Mouse (Mus musculus) WW6 (cell line): ENCODE data around the gene Zc3hc1.

ENCODE experiments used
- DNase-seq: peaks from one replicate; pipeline ENCODE4 v3.0.0-alpha.2; 2013; ENCODE audit warnings: low read depth, low spot score

The Zc3hc1 gene

DNA sequence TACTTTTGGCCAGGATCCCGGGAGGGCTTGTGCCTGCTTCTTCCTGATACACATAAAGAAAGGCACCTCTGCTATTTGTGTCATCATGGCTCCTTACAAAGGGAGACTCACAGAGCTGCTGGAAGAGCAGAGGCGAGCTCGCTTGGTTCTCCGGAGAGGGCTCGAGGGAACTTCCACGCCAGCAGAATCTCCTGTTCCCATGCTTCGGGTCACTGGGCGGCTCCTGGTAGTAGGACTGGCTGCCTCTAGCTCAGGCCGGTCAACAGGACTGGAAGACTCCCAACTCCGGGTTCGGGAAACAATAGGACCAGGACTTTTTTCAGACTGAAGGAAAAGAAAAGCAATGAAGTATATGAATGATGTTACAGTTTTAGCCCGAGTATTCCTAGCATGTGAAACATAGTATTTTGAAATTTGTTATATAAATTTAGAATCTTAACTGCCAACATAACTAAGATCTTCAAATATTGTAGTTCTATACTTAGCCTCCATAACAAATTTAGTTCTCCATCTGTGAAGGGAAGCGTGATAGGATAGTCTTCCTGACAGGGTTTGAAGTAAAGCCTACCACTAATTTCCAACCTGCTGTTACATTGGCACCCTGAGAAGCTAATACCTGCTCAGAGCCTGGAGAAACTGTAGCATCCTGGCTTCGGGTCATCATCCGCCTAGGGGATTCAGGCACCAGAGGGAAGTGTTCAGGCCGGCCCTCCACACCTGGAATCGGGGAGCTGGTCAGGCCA, 18.0 kb downstream of the Zc3hc1 start:
- no peak for DNase-seq

DNA sequence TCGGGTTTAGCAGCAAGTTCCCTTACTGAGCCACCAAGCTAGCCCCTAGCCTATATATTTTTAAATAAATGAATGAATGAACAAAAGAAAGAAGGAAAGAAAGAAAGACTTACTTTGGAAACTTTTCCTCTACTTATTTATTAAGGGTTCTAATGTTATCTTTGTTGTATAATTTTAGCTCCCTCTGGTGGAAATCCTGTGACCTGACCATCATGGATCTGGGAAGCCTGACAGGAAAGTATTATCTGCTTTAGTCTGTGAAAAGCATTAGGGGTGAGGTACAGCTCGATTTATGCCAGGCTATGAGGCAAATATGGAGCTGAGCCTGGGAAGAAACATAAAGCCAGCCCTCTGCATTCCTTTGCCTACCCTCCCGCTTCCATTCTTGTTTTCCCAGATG, 21.5 kb downstream of the Zc3hc1 start:
- no peak for DNase-seq

DNA sequence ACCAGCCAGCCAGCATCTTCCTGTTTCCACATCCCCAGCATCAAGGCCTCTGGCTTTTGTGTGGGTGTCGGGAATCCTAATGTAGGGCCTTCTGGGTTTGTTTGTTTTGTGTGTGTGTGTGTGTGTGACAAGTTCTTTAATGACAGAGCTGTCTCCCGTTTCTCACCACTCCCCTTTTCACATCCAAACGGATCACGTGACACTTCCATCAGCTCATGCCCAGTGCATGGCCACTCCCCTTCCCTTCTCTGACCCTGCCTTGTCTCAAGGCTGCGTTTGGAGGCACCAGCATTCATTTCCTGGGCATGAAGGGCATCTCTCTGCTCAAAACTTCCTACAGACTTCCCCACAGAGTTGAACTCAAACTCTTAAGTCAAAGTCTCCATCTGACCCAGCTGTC, 27.0 kb downstream of the Zc3hc1 start:
- DNase-seq, result no peak

DNA sequence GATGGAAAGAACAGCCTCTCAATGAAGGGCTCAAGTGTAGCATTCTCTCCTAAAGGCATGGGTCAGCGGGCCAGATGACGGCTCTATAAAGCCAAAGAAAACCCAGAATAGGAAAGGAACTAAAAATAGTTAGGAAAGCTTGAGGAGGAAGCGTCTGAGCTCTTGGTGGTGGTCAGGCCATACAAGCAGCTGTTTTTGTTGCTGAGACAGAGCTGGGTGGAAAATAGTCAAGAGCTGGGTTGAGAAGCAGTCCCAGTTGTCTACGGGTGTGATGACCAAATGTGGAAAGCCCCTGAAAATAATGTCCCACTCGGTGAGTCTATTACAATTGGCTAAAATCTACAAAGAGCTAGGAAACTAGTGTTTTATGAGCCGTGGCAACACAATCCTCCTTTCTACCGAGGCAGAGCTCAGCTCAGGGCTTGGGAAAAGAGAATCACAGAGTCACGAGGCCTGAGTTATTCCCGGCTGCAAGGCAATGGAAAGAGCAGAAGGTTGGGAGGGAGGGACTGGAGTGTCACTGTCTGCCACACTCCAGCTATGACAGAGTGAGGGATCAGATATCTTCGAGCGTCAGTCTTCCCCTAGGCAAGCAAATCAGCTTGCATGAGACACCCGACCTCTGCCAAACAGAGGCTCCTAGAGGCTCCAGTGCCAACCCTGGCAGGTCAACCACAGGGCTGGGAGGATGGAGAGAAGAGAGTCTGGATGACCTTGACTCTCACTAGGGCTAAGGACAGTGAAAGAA, 30.9 kb downstream of the Zc3hc1 start:
- no peak for DNase-seq

DNA sequence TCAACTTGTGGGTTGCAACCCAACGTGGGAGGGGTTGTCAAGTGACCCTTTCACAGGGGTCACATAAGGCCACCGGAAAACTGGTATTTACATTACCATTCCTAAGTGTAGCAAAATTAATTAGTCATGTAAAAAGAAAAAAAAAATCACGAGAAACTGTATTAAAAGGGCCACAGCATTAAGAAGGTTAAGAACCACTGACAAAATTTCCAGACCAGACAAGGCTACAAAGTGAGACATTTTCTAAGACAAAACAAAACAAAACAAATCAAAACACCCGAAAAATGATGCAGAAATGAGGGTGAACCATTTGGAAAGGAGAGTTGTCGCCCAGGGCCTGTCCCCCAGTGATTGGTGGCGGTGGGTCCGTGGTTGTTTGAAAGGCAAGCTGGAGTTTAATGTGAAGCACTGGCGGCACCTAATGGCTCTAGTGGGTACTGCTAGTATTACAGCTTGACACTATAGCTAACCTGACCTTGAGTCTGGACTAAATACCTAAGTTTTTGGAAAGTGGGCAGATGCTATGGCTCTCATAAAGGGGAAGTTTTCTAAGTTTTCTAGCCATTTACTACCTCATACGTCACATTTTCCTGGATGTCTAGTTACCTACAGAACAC, 33.2 kb downstream of the Zc3hc1 start:
- DNase-seq, result peak; percentile 50

DNA sequence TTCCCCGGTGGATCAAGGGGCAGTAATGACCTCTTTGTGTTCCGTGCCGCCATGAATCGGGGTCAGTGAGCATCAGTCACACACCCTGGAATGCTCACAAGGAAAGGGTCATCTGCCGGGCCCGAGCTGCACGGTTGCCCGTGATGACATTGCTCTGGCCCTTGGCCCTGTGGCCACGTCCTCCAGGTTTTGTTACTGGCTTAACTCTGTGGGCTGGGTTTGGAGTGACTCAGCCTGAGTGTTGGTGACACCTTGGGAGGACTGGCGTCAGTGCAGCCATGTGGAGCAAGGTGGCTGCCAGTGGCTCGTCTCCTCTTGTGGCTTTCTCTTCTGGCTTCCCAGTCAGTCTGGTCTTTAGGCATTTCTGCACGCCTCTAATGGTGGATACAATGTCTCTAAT, 34.1 kb downstream of the Zc3hc1 start:
- no peak for DNase-seq

DNA sequence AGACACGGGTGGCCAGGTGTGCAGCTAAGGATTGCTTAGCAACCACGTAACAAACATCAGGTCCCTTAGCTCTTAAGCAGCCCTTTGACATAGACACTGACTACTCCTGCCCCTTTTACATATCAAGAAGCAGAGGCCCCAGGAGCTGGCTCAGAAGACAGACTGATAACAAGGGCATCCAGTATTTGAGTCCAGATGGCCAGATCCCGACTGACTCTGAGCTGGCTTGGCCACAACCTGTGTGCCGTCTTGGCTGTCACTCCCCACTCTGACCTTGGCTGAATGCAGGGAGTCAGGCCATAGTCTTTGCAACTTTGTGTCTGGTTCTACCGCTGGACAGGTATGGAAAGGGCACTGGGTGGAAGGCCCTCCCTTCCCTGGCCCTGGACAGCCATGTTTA, 34.7 kb downstream of the Zc3hc1 start:
- DNase-seq, result no peak

DNA sequence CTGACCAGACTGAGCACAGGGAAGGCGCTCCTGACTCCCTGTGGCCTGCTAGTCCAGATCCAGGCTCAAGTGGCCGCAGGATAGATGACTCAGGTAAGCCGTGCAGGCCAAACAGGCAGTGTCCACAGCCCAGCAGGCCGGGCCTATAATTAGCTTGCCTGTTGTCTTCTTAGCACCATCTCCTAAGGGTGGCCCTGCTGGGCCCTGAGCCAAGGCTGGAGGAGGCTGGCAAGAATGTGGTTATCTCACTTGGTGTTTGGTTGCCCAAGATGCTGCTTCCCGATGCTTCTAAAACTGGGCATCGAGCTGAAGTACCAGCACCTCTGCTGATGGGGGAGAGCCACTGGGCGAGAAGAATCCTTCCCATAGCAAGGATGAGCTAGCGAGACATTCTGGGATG, 35.1 kb downstream of the Zc3hc1 start:
- DNase-seq, result no peak

DNA sequence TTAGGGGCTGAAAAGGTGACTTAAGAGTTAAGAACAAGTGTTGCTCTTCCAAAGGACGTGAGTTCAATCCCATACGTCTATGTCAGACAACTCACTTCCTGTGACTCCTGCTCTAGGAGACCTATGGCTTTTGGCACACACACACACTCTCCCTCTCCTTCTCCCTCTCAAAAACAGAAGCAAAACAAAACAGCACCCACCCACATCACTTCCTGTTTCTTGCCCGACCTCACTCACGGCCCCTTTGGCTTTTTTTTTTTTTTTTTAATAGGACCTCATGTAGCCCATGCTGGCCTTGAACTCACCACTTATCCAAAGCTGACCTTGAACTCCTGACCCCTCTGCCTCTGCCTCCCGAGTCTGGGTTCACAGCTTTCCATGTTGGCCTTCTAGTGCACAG, 36.1 kb downstream of the Zc3hc1 start:
- no peak for DNase-seq

DNA sequence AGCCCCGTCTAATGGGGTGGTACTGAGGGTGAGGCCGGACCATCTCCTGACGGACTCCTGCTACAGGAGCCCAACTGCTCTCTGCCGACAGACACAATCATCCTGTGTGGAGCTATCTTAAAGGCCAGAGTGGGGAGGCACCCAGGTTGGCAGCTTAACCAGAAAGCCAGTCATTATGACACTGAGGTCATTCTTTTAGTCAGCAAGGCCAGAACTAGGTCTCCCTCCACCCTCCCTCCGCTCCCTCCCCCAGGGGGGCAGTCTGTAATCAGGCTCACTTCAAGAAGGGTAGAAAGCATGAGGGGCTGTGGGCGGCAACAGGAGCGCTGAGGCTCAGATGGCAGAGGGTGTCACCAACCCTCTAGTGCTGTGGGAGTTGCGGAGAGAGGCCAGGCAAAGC, 37.2 kb downstream of the Zc3hc1 start:
- DNase-seq, result no peak

DNA sequence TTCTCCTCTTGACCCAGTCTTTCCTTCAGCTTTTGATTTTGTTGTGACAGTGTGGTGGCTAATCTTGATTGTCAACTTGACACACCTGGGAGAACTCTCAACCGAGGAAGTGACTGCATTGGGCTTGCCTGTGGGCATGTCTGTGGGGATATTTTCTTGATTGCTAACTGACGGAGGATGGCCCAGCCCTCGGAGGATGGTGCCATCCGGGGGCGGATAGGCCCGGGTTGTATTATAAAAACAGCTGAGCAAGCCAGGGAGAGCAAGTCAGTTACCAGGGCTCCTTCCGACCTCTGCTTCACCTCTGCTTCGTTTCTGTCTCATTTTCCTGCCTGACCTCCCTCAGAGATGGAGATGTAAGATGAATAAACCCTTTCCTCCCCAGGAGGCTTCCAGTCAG, 38.1 kb downstream of the Zc3hc1 start:
- DNase-seq, result no peak

DNA sequence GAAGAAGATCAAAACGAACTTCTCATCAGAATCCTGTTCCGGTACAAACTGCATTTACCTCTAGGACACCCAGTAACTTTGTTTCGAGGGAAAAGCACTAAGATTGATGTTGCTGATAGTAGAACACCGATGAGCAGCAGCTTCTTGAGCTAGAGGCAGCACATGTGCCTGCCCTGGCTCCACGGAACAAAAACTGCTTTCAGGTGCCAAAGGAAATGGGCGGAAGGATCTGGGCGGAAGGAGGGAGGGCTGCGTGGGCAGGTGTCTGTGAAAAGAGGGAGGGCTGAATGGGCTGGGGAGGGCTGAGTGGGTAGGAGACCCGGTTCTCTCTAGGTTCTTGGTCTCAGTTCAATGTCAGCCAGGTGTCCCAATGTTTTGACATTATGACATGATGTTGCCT, 39.5 kb downstream of the Zc3hc1 start:
- DNase-seq, result no peak

DNA sequence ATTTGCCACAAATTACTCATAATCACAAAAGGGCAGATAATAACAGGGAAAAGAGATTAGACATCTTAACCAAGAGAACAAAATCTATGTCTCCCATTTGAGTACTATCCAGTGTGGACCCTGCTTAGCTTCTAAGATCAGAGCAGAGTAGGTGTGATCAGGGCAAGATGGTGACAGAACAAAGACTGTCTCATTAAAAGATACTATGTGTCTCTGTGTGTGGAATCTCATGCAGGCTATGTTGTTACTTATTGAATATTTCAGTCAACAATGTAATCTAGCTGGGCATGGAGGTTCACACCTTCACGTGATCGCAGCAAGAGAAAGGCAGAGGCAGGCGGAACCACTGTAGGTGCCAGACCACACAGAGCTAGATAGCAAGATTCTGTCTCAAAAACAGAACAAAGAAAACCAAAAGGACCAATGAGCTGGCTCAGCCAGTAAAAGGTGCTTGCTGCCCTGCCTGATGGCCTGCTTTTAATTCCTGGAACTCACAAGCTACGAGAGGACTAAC, 43.5 kb downstream of the Zc3hc1 start:
- no peak for DNase-seq

DNA sequence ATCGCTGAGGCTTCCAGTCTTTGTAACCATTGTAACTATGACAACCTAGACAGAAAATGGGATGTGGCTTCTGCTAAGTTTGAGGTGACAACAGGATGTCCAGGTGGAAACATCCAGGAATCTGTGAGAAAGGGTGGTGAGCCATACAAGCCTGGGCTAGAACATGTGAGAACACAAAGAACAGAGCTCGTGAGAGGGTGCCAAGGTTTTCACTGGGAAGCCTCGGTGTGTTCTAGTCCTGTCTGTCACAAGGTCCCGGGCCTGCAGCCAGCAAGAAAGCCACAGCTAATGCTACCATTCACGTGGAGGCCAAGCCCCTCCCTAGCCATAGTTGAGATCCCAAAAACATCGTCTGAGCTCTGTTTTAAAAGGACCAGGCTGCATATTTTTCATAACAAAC, 44.1 kb downstream of the Zc3hc1 start:
- DNase-seq, result no peak

DNA sequence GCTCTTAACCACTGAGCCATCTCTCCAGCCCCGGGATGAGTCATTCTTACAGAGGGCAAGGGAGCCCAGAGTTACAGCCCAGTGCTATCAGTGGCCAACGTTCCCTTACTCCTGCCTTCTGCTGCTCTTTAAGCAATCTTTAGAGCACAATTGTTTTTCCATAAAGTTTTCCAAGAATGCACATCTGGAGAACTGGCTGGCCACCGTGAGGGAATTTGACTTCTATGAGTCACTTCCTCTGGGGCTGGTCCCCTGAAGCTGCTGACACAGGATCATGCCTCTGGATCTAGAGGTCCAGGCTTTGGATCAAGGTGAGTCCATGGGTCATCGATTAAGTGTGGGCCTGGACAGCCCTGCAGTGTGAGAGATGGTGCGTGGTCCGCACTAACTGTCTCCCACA, 46.8 kb downstream of the Zc3hc1 start:
- DNase-seq, result no peak

DNA sequence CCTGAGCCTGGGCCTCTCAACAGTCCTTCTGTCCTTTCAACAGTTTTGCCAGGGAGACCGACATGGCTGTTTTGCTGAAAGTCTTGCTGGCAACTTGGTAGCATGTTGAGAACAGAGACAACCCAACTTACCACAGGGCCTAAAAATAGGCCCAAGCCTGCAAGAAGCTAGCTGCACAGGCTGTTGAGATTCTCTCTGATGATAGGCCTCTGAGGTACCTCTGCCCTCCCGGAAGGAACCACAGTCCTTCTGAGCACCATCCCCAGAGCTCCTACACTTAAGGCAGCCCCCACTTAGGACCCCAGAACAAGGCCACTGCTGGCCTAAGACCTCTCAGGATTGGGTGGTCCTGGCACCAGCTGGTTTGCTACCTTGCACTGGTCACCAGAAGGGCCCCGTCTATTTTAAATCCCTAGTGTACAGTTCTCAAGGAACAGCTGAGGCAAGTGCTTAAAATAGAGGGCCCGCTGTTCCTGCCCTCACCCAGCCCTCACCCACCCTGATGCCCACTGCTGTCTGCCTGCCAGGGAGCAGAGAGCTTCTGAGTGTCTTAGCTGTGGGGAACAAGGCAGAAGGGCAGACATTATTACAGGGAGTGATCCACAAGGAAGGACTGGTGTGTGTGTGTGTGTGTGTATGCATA, 50.5 kb downstream of the Zc3hc1 start:
- DNase-seq, result no peak

DNA sequence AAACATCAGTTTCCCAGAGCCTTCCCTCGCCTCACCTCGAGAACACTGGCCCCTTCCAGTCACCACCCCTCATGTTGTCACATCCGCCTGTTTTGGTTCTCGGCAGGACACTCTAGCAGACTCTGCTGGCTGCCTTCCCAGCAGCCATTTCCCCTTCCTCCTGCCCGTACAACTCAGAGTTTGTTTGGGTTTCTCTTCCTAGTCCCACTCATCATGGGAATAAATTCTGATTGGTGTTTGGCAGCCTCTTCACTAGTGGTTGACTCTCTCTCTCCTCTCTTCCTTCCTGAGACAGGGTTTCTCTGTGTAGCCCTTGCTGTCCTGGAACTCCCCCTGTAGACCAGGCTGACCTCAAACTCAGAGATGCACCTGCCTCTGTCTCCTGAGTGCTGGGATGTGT, 53.9 kb downstream of the Zc3hc1 start:
- DNase-seq, result no peak

DNA sequence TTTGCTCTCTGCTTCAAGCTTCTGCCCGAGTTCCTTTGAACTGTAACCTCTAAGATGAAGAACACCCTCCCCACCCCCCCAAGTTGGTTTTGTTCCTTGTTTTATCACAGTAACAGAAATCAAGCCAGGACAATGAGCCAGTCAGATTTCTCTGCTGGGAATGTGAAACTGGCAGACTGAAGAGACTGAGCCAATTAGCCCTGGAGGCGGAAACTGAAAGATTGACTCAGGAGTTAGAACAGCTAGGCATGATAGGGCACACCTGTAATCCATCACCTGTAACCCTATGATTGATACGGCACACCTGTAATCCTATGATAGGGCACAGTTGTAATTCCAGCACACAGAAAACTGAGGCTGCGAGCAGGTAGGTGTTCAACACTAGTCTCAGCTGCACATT, 58.6 kb downstream of the Zc3hc1 start:
- DNase-seq, result no peak

DNA sequence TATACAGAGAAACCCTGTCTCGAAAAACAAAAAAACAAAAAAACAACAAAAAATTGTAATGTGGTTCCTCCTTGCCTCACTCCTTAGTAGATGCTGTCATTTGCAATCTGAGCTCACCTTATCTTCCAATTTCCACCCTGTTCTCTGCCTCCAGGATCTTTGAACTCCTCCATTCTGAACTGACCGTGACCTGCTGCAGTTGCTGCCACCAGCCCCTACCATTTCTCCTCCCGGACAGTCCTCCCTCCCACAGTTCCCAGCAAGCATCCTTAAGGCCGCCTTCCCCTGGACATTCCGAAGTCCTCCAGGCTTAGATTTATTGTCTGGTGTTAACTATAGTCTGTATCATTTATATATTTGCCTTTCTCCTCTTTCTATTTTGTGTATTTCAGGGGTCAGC, 60.1 kb downstream of the Zc3hc1 start:
- DNase-seq, result no peak

DNA sequence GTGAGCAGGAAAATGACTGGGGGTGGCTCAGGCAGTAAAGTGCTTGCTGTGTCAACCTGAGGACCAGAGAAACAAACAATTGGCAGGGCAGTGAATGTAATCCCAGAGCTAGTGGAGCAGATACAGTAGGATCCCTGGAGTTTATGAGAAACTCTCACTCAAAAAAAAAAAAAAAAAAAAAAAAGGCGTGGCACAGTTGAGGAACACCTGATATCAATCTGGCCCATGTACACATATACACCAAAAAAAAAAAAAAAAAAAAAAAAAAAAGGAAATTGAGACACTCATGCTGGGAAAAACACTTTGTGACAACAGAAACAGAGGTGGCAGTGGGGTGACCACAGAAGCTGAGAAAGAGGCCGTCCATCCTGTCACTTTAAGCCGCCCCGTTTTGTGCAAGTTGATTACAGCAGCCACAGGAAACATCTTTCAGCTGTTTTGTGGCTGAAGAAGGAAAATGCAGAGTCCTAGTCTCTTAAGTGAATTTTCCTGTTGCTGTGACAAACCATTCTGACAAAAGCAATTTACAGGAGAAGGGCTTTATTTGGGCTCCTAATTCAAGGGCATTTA, 64.8 kb downstream of the Zc3hc1 start:
- no peak for DNase-seq

DNA sequence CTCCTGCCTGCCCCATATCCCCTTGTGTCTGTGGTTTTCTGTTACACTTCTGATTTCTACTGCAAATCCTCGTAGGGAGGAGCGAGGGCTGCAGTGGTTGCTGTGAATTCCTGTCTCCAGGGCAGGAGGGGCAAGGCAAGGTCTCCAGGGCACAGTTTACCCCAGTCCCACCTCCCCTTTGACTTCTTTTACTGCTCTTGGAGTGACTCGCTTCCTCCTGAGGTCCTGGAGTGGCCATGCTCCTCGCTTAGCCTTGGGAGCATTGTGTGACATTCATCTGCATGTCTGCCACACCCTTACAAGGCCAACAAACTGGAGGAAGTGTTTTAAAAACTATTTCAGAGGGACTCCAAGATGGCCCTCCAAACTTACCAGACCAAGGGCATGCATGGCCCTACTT, 69.8 kb downstream of the Zc3hc1 start:
- no peak for DNase-seq

DNA sequence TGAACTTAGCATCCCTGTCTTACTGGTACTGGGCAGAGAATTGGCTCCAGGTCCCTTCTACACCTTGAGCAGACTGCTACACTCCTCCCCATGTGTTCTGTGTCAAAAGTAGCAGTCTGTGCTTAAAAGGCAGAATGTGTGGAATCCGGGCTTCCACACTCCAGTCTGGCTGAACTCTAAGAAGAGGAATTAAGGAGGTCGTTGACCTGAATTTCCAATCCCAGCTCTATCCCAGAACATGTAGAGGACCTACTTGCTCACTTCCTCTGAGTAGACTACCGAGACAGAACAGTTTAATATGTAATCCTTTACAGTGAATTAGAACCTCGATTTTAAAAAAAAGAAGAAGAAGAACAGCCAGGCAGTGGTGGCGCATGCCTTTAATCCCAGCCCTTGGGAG, 71.6 kb downstream of the Zc3hc1 start:
- DNase-seq, result no peak
